Mouse (Mus musculus) kidney, postnatal 0 days (tissue): ENCODE data around the gene Ccdc162. TPM values are rescaled to one million over a fixed set of nuclear protein-coding genes. Genes with fewer than 3 reads are reported as not detected.

Experiments
- ATAC-seq: fragments of 200-750 bp; cut with Nextera tagmentation; replicated peaks from 2 replicates; pipeline ENCODE4 v1.8.0; 2017; ENCODE audit warnings: low read depth, moderate number of reproducible peaks, moderate TSS enrichment, moderate library complexity; ENCODE audit not compliant: low FRiP score
- DNase-seq: peaks from one replicate; pipeline ENCODE4 v3.0.0-alpha.2; 2016; ENCODE audit warnings: low spot score
- H3K27ac ChIP-seq: fragments of 300-500 bp; sonication (generic); 2 replicates; pipeline ENCODE4 v1.5.1; 2014; ENCODE audit warnings: mild to moderate bottlenecking
- H3K27me3 ChIP-seq: fragments of 300-500 bp; sonication (generic); 2 replicates; pipeline ENCODE4 v1.6.1; 2014; ENCODE audit warnings: low read length, mixed read lengths; ENCODE audit not compliant: insufficient read depth
- H3K36me3 ChIP-seq: fragments of 300-500 bp; sonication (generic); 2 replicates; pipeline ENCODE4 v1.6.1; 2014; ENCODE audit warnings: low read length, mixed read lengths; ENCODE audit not compliant: insufficient read depth
- H3K4me1 ChIP-seq: fragments of 300-500 bp; sonication (generic); replicated peaks from 2 replicates; pipeline ENCODE4 v1.6.1; 2014; ENCODE audit warnings: antibody characterized with exemption, low read length, mixed read lengths; ENCODE audit not compliant: insufficient read depth
- H3K4me2 ChIP-seq: fragments of 300-500 bp; sonication (generic); 2 replicates; pipeline ENCODE4 v1.6.1; 2014; ENCODE audit warnings: mild to moderate bottlenecking, low read length, moderate library complexity, mixed read lengths
- H3K4me3 ChIP-seq: fragments of 300-500 bp; sonication (generic); replicated peaks from 2 replicates; pipeline ENCODE4 v1.5.1; 2014; ENCODE audit warnings: low read depth, low read length
- H3K9ac ChIP-seq: fragments of 300-500 bp; sonication (generic); 2 replicates; pipeline ENCODE4 v1.6.1; 2014; ENCODE audit warnings: low read depth, low read length
- H3K9me3 ChIP-seq: fragments of 300-500 bp; sonication (generic); replicated peaks from 2 replicates; pipeline ENCODE4 v1.6.1; 2016; ENCODE audit warnings: low read length, inconsistent platforms, mixed read lengths
- CTCF ChIP-seq: IDR thresholded peaks from 2 replicates; pipeline ENCODE4 v1.5.1; 2016; ENCODE audit warnings: antibody characterized with exemption, low read depth, mild to moderate bottlenecking, moderate library complexity
- WGBS: fragments of 180-500 bp; shearing (Covaris S2); extraction: QIAGEN DNeasy Blood & Tissue Kit; methylation state at CpG from one replicate; pipeline ENCODE4 v1.1.7; 2014; 5-methylcytosine and 5-hydroxymethylcytosine counted together
- polyA plus RNA-seq: library from polyadenylated mRNA; unstranded; fragments of >200 nt; fragmentation: Nextera tagmentation; extraction: Ambion mirVana; gene quantifications from 2 replicates; pipeline ENCODE4 v1.2.1, GENCODE M21; 2015

Gene Ccdc162
- polyA plus RNA-seq, 1 experiment from 2014 or later: 1.0 TPM

DNA sequence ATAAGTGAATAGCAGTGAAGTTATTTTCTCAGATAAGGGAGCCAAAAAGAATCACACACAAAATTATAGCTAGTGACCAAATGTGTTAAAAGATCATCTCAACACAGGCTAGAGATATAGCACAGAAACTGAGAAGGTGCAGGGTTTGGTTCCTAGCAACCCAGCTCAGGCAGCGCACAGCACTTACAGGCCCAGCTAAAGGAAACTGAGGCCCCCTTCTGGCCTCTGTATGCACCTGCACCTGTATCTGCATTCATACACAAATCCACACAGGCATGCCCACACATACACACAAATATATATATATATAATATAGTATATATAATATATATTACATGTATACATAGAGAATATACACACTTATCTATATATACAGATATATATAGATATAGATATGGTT is 84.4 kb downstream of the Ccdc162 start:
- DNase-seq (no peak), ATAC-seq (no peak)
- H3K4me2 ChIP-seq: no peak overlapping the region
- no peak for TF ChIP-seq CTCF
- H3K4me3 ChIP-seq: no peak overlapping the region
- H3K27me3 ChIP-seq: no peaks in the 10 kb centered on the region
- H3K9me3 ChIP-seq: no peaks in the 10 kb centered on the region
- H3K9ac ChIP-seq: no peak overlapping the region
- no peak overlapping the region for H3K27ac ChIP-seq
- no peaks in the 10 kb centered on the region for H3K4me1 ChIP-seq
- 100% methylated on average over 1 of the region's 1 CpGs for WGBS
- H3K36me3 ChIP-seq: no peaks in the 10 kb centered on the region

DNA sequence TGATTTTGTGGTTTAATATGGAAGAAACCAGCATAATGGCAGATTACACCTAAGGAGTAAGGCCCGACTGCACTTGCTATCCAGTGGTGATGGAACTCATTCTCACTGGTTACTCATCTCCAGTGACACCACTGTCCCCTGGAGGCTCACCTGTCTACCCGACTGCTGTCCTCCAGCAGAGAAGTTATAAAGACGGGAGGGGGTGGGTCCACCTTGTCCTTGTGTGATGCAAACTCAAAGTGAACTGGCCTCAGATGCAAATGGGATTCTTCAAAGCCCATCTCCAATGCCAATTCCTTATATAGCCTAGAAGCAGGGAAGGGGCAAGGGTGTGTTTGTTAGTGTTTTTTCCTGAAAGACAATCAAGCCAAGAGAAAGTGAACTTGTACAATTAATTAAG is 89.4 kb downstream of the Ccdc162 start:
- Histone ChIP-seq H3K4me1 (no peaks in the 10 kb centered on the region), H3K4me2 (no peak overlapping the region), H3K9me3 (no peaks in the 10 kb centered on the region), H3K27ac (no peak overlapping the region), H3K27me3 (no peaks in the 10 kb centered on the region), H3K4me3 (no peak overlapping the region), H3K9ac (no peak overlapping the region), H3K36me3 (no peaks in the 10 kb centered on the region)
- WGBS: 79% methylated on average over 3 of the region's 3 CpGs
- ATAC-seq: no peak
- no peak for TF ChIP-seq CTCF
- no peak for DNase-seq

DNA sequence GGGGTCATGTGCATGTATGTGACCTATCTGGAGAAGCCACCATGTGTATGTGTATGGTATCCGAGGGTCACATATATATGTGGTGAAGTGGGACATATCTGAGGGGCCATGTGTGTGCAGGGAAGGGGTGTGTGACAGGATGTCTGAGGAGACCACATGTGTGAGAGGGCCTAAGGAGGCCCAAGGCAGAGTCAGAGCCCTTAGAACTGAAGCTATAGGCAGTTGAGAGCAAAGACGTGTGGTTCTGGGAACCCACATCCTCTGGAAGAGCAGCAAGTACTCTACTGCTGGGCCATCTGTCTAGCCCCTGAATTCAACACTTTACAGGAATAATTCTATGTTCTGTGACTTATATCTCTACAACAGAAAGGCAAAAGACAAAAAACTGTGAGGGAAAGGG is 96.4 kb downstream of the Ccdc162 start:
- Histone ChIP-seq H3K4me3 (no peak overlapping the region), H3K9ac (no peak overlapping the region), H3K4me2 (no peak overlapping the region), H3K27ac (no peak overlapping the region), H3K27me3 (no peaks in the 10 kb centered on the region), H3K9me3 (no peaks in the 10 kb centered on the region), H3K4me1 (no peaks in the 10 kb centered on the region), H3K36me3 (no peaks in the 10 kb centered on the region)
- no peak for TF ChIP-seq CTCF
- 92% methylated on average over 2 of the region's 2 CpGs for WGBS
- DNase-seq (no peak), ATAC-seq (no peak)

DNA sequence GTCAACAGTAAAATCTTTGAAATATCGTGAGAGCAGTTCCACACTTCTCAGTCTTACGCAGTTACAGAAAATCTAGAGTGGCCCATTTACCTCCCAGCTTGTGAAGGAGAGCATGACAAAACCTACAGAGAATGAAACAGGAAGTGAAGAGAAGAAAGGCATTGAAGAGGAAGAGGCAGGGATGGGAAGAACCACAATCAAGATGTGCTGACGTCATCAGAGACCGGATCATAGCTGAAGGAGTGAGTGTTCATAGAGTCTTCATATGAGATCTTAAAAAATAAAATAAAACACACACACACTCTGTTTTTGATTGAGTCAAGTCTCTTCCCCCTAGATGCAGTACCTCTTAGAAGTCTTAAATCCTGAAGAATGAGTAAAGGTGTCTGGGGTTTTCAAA is 100.9 kb downstream of the Ccdc162 start:
- Histone ChIP-seq H3K4me3 (no peak overlapping the region), H3K36me3 (no peaks in the 10 kb centered on the region), H3K4me1 (no peaks in the 10 kb centered on the region), H3K9ac (no peak overlapping the region), H3K9me3 (no peaks in the 10 kb centered on the region), H3K27me3 (no peaks in the 10 kb centered on the region), H3K27ac (no peak overlapping the region), H3K4me2 (no peak overlapping the region)
- DNase-seq: no peak
- ATAC-seq: no peak
- 90% methylated on average over 4 of the region's 4 CpGs for WGBS
- TF ChIP-seq CTCF: no peak

DNA sequence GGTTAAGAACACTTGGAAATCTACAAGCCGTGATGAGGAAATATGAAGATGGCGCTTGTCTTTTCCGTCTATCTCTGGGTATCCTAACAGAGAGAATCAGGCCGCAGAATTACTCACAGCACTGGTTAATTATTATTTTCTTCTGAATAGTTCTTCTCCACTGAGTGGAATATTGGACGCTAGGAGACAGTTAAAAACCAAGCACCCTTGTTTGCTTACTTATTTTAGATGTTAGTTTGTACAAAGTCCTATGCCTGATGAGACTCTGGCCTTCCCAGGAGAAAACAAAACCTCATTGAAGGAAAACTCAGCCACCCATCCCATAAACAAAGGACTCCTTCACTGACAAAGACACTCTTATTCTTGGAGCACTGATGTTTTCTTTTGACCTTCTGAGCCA is 104.5 kb downstream of the Ccdc162 start:
- TF ChIP-seq CTCF: no peak
- no peaks in the 10 kb centered on the region for H3K9me3 ChIP-seq
- no peak overlapping the region for H3K27ac ChIP-seq
- no peak overlapping the region for H3K4me2 ChIP-seq
- H3K4me3 ChIP-seq: no peak overlapping the region
- 76% methylated on average over 5 of the region's 5 CpGs for WGBS
- H3K9ac ChIP-seq: no peak overlapping the region
- no peaks in the 10 kb centered on the region for H3K36me3 ChIP-seq
- DNase-seq (peak; percentile 25), ATAC-seq (peak; percentile 65; the same call in 1 of the 2 replicates)
- no peaks in the 10 kb centered on the region for H3K27me3 ChIP-seq
- H3K4me1 ChIP-seq: no peaks in the 10 kb centered on the region

DNA sequence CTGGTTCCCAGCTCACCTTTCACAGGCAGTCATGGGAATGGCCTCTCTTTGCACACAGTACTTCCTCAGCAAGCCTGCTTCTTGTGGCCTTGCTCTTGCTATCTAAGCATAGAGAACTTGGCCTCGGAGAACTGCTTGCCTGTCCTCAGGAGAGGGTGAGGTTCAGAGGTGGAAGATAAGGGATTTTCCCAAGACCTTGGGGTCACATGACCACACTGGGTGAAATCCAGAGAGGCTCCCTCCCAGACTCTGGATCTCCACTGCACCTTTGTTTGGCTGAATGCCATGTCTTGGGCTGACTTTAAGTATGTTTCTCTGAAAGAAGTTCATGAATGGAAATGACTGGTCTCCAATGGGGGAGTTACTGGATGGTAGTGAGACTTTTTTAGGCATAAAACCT is 107.0 kb downstream of the Ccdc162 start:
- ATAC-seq (no peak), DNase-seq (no peak)
- no peaks in the 10 kb centered on the region for H3K36me3 ChIP-seq
- WGBS: 63% methylated on average over 1 of the region's 1 CpGs
- no peaks in the 10 kb centered on the region for H3K4me1 ChIP-seq
- H3K9me3 ChIP-seq: no peaks in the 10 kb centered on the region
- TF ChIP-seq CTCF: no peak
- no peak overlapping the region for H3K4me2 ChIP-seq
- H3K4me3 ChIP-seq: no peak overlapping the region
- H3K27me3 ChIP-seq: no peaks in the 10 kb centered on the region
- no peak overlapping the region for H3K27ac ChIP-seq
- H3K9ac ChIP-seq: no peak overlapping the region

DNA sequence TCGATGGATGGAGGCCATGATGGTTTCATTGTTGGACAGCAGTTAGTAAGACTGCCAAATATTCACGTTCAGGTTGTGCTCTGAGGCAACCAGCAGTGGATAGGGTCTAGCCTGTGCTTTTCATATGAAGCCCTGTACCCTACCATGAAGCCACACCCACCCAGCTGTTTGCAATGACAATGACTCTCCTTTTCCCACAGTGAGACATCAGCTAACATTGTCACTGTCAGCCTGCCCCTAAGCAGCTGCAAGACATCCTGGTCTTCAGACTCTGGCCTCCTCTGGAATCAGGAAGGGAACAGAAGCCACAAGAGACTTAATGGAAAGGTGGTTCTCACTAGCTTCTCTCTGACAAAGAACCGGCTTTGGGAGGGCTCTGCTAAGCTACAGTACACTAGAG is 107.9 kb downstream of the Ccdc162 start:
- H3K27ac ChIP-seq: no peak overlapping the region
- 92% methylated on average over 3 of the region's 3 CpGs for WGBS
- no peak for DNase-seq
- H3K4me3 ChIP-seq: no peak overlapping the region
- H3K27me3 ChIP-seq: no peaks in the 10 kb centered on the region
- no peak for ATAC-seq
- H3K9me3 ChIP-seq: no peaks in the 10 kb centered on the region
- H3K4me2 ChIP-seq: no peak overlapping the region
- H3K4me1 ChIP-seq: no peaks in the 10 kb centered on the region
- H3K9ac ChIP-seq: no peak overlapping the region
- no peak for TF ChIP-seq CTCF
- no peaks in the 10 kb centered on the region for H3K36me3 ChIP-seq
